Mouse (Mus musculus): ENCODE data around the gene Smurf2.

- TF ChIP-seq CTCF (IDR thresholded peaks at IDR 0.05; ENCODE audit: control insufficient read depth, insufficient read depth, insufficient read length) (no peak), CEBPB (IDR thresholded peaks at IDR 0.05; ENCODE audit: low read depth) (no peak), MAX (IDR thresholded peaks at IDR 0.05) (no peak), MYOD1 (IDR thresholded peaks at IDR 0.05; ENCODE audit: control insufficient read depth, insufficient read length, low read depth) (no peak), FOSL1 (IDR thresholded peaks at IDR 0.05; ENCODE audit: insufficient read depth, low read length, poor library complexity, severe bottlenecking) (no peak), USF1 (IDR thresholded peaks at IDR 0.05; ENCODE audit: low read depth) (no peak), MYOG (IDR thresholded peaks at IDR 0.05; ENCODE audit: control insufficient read depth, extremely low read depth, insufficient read length) (no peak)
Observed at GRCm38 (mm10) chr11:106793846-106794245, 126.7 kb downstream of the Smurf2 start.
